Mouse (Mus musculus): ENCODE measurements around the gene Dyrk1a.

- no peak for TF ChIP-seq POLR2A (IDR thresholded peaks at IDR 0.05; ENCODE audit: low read depth, low read length)
- TF ChIP-seq CTCF (conservative IDR thresholded peaks at IDR 0.05; ENCODE audit: insufficient read depth, insufficient read length, low read depth, low read length): no peak
Observed at GRCm38 (mm10) chr16:94617255-94617654, 47.4 kb downstream of the Dyrk1a start.

All from kidney, adult 2 months (tissue).